10 mouse cellular contexts compared by ENCODE assay signal in genomic region chr11:96349491-96350340, GRCm38 (mm10). TPM values are rescaled to one million over a fixed set of nuclear protein-coding genes. Genes with fewer than 3 reads are reported as not detected.
DNase-seq lines count a peak whose midpoint lies in the region; ATAC-seq and TF ChIP-seq lines count a peak whose summit lies in the region.
"Had no signal": no experiment of that assay in that cellular context is flagged by ENCODE, and none has a peak within 500 bp of the region (broad histone marks: within the 10 kb centered on the region; RNA-seq: fewer than 3 reads in every experiment).

No protein-coding gene starts in this region.

- peak overlapping the region; percentile 48 for H3K27ac ChIP-seq in lung, postnatal 0 days (ENCODE audit: low read length)
- peak overlapping the region; percentile 91 for H3K27ac ChIP-seq in embryonic fibroblast, embryonic 13.5 days (ENCODE audit: insufficient read depth, low read length)
- H3K27ac ChIP-seq in kidney, embryonic 16.5 days (ENCODE audit: low read length) = peak overlapping the region; percentile 99
- peak overlapping the region; percentile 90 for H3K27ac ChIP-seq in stomach, embryonic 16.5 days (ENCODE audit: low read length)
- H3K27ac ChIP-seq: gastrocnemius, adult 2 months had no signal

- H3K9me3 ChIP-seq in lung, postnatal 0 days (ENCODE audit: low read length) = no peaks in the 10 kb centered on the region
- H3K9me3 ChIP-seq in kidney, embryonic 16.5 days (ENCODE audit: low read length) = no peaks in the 10 kb centered on the region
- no peaks in the 10 kb centered on the region for H3K9me3 ChIP-seq in stomach, embryonic 16.5 days (replicated peaks; ENCODE audit: control insufficient read depth, low read length)

- H3K36me3 ChIP-seq in lung, postnatal 0 days (ENCODE audit: insufficient read depth, low read length) = no peaks in the 10 kb centered on the region
- H3K36me3 ChIP-seq in kidney, embryonic 16.5 days (ENCODE audit: insufficient read depth, low read length) = peaks cover 20% of the 10 kb centered on the region
- H3K36me3 ChIP-seq in stomach, embryonic 16.5 days (ENCODE audit: control insufficient read depth, insufficient read depth, low read length) = no peaks in the 10 kb centered on the region

- ATAC-seq in lung, postnatal 0 days = peak; percentile 20
- no peak for ATAC-seq in kidney, embryonic 16.5 days (ENCODE audit: low FRiP score, low TSS enrichment)
- no peak for ATAC-seq in stomach, embryonic 16.5 days (ENCODE audit: insufficient read depth, low FRiP score)

- H3K4me3 ChIP-seq in lung, postnatal 0 days (ENCODE audit: low read depth, low read length) = no peak overlapping the region
- no peak overlapping the region for H3K4me3 ChIP-seq in embryonic fibroblast, embryonic 13.5 days (ENCODE audit: insufficient read depth, low read length)
- H3K4me3 ChIP-seq in kidney, embryonic 16.5 days (ENCODE audit: low read length) = peak overlapping the region; percentile 31
- peak overlapping the region; percentile 15 for H3K4me3 ChIP-seq in stomach, embryonic 16.5 days (replicated peaks; ENCODE audit: low read length)
- H3K4me3 ChIP-seq: gastrocnemius, adult 2 months had no signal

- no peak for DNase-seq in lung, postnatal 0 days (ENCODE audit: low spot score)
- DNase-seq in lung, adult 18-20 months = no peak
- DNase-seq in thymus, postnatal 36 days = no peak
- DNase-seq in frontal cortex, postnatal 14 days (ENCODE audit: low spot score in 2 of 2) = no peak
- DNase-seq: cerebellum, adult 9-10 months; gastrocnemius, adult 2 months; spleen, adult 18-20 months had no signal

- peak; percentile 28; the same call in 1 of the 2 replicates for TF ChIP-seq POLR2A in embryonic fibroblast, embryonic 13.5 days (IDR thresholded peaks at IDR 0.05; ENCODE audit: low read depth, low read length)

- H3K4me2 ChIP-seq in lung, postnatal 0 days (replicated peaks; ENCODE audit: low read depth, low read length) = peak overlapping the region; percentile 25; the same call in 1 of the 2 replicates
- H3K4me2 ChIP-seq in kidney, embryonic 16.5 days (replicated peaks; ENCODE audit: low read depth, low read length) = peak overlapping the region; percentile 50
- H3K4me2 ChIP-seq in stomach, embryonic 16.5 days (ENCODE audit: low read depth, low read length) = peak overlapping the region; percentile 48

- no peak for TF ChIP-seq EP300 in lung, postnatal 0 days (IDR thresholded peaks at IDR 0.05)

- no peak for TF ChIP-seq CTCF in lung, postnatal 0 days (IDR thresholded peaks at IDR 0.05)
- TF ChIP-seq CTCF in embryonic fibroblast, embryonic 13.5 days (IDR thresholded peaks at IDR 0.05; ENCODE audit: borderline replicate concordance, insufficient read depth, low read length) = no peak

- H3K9ac ChIP-seq in lung, postnatal 0 days (replicated peaks; ENCODE audit: low read depth) = no peak overlapping the region
- H3K9ac ChIP-seq in kidney, embryonic 16.5 days (replicated peaks; ENCODE audit: low read length) = peak overlapping the region; percentile 64
- H3K9ac ChIP-seq in stomach, embryonic 16.5 days (ENCODE audit: low read length) = peak overlapping the region; percentile 60

- peaks cover 16% of the 10 kb centered on the region; the same call in 1 of the 2 replicates for H3K27me3 ChIP-seq in lung, postnatal 0 days (replicated peaks; ENCODE audit: insufficient read depth, low read length)
- H3K27me3 ChIP-seq in kidney, embryonic 16.5 days (ENCODE audit: insufficient read depth, low read length) = no peaks in the 10 kb centered on the region
- peaks cover 31% of the 10 kb centered on the region for H3K27me3 ChIP-seq in stomach, embryonic 16.5 days (ENCODE audit: control insufficient read depth, insufficient read depth, low read length)

- WGBS in lung, postnatal 0 days = 26% methylated on average over 13 of the region's 14 CpGs
- WGBS in kidney, embryonic 16.5 days = 3% methylated on average over 14 of the region's 14 CpGs
- WGBS in stomach, embryonic 16.5 days = 20% methylated on average over 14 of the region's 14 CpGs

- H3K4me1 ChIP-seq in lung, postnatal 0 days (ENCODE audit: insufficient read depth, low read depth, low read length) = peaks cover 4% of the 10 kb centered on the region; the same call in 1 of the 2 replicates
- H3K4me1 ChIP-seq in embryonic fibroblast, embryonic 13.5 days (ENCODE audit: control insufficient read depth, insufficient read depth, low read length) = peaks cover 4% of the 10 kb centered on the region; the same call in 1 of the 2 replicates
- H3K4me1 ChIP-seq in kidney, embryonic 16.5 days (ENCODE audit: insufficient read depth, low read length) = peaks cover 64% of the 10 kb centered on the region
- peaks cover 44% of the 10 kb centered on the region for H3K4me1 ChIP-seq in stomach, embryonic 16.5 days (ENCODE audit: control insufficient read depth, insufficient read depth, low read length)

RNA-seq across cellular contexts. Expression of gene Hoxb2, which starts 0.6 kb away (rescaled TPM):
- 16.5 and 16.9 TPM in 2 replicates for polyA plus RNA-seq in lung, postnatal 0 days (2015; fragmentation: Nextera tagmentation; extraction: Ambion mirVana)
- polyA plus RNA-seq in embryonic fibroblast, embryonic 13.5 days (2011; ENCODE audit: insufficient read length, low read depth, missing spikeins) = 6.6 and 11.0 TPM in 2 replicates
- 34.4 and 36.1 TPM in 2 replicates for polyA plus RNA-seq in kidney, embryonic 16.5 days (2015; fragmentation: Nextera tagmentation; extraction: Ambion mirVana)
- polyA plus RNA-seq in stomach, embryonic 16.5 days (2015; fragmentation: Nextera tagmentation; extraction: Ambion mirVana) = 9.1 and 11.5 TPM in 2 replicates

RNA-seq across cellular contexts. Expression of gene Hoxb1, which starts 15.8 kb away (rescaled TPM):
- polyA plus RNA-seq in lung, postnatal 0 days (2015; fragmentation: Nextera tagmentation; extraction: Ambion mirVana) = not detected in 2 replicates
- not detected in 2 replicates for polyA plus RNA-seq in embryonic fibroblast, embryonic 13.5 days (2011; ENCODE audit: insufficient read length, low read depth, missing spikeins)
- polyA plus RNA-seq in kidney, embryonic 16.5 days (2015; fragmentation: Nextera tagmentation; extraction: Ambion mirVana) = 0.08 and 0.12 TPM in 2 replicates
- 0.24 TPM in 1 of 2 replicates, not detected in the other for polyA plus RNA-seq in stomach, embryonic 16.5 days (2015; fragmentation: Nextera tagmentation; extraction: Ambion mirVana)

RNA-seq across cellular contexts. Expression of gene Hoxb3, which starts 26.6 kb away (rescaled TPM):
- 1.5 and 2.2 TPM in 2 replicates for polyA plus RNA-seq in lung, postnatal 0 days (2015; fragmentation: Nextera tagmentation; extraction: Ambion mirVana)
- polyA plus RNA-seq in embryonic fibroblast, embryonic 13.5 days (2011; ENCODE audit: insufficient read length, low read depth, missing spikeins) = 19.1 and 21.9 TPM in 2 replicates
- polyA plus RNA-seq in kidney, embryonic 16.5 days (2015; fragmentation: Nextera tagmentation; extraction: Ambion mirVana) = 3.7 and 4.3 TPM in 2 replicates
- polyA plus RNA-seq in stomach, embryonic 16.5 days (2015; fragmentation: Nextera tagmentation; extraction: Ambion mirVana) = 0.99 and 1.5 TPM in 2 replicates

RNA-seq across cellular contexts. Expression of gene Hoxb4, which starts 31.6 kb away (rescaled TPM):
- 2.6 and 3.0 TPM in 2 replicates for polyA plus RNA-seq in lung, postnatal 0 days (2015; fragmentation: Nextera tagmentation; extraction: Ambion mirVana)
- polyA plus RNA-seq in embryonic fibroblast, embryonic 13.5 days (2011; ENCODE audit: insufficient read length, low read depth, missing spikeins) = 8.3 and 10.4 TPM in 2 replicates
- polyA plus RNA-seq in kidney, embryonic 16.5 days (2015; fragmentation: Nextera tagmentation; extraction: Ambion mirVana) = 4.1 and 6.2 TPM in 2 replicates
- 2.2 and 2.7 TPM in 2 replicates for polyA plus RNA-seq in stomach, embryonic 16.5 days (2015; fragmentation: Nextera tagmentation; extraction: Ambion mirVana)

RNA-seq across cellular contexts. Expression of gene Hoxb5, which starts 46.6 kb away (rescaled TPM):
- polyA plus RNA-seq in lung, postnatal 0 days (2015; fragmentation: Nextera tagmentation; extraction: Ambion mirVana) = 16.8 and 17.3 TPM in 2 replicates
- polyA plus RNA-seq in embryonic fibroblast, embryonic 13.5 days (2011; ENCODE audit: insufficient read length, low read depth, missing spikeins) = 4.1 and 5.9 TPM in 2 replicates
- polyA plus RNA-seq in kidney, embryonic 16.5 days (2015; fragmentation: Nextera tagmentation; extraction: Ambion mirVana) = 19.2 and 24.3 TPM in 2 replicates
- 13.8 TPM in 2 replicates for polyA plus RNA-seq in stomach, embryonic 16.5 days (2015; fragmentation: Nextera tagmentation; extraction: Ambion mirVana)

Comparison
In these comparisons a context has a peak if more than half of its experiments do, and no peak if none do; other contexts are left out.
1. H3K27ac ChIP-seq: peak in every context shown above with its lines; median percentile 99 in kidney, embryonic 16.5 days; 91 in embryonic fibroblast, embryonic 13.5 days; 90 in stomach, embryonic 16.5 days; 48 in lung, postnatal 0 days.
2. H3K4me3 ChIP-seq: peak in kidney, embryonic 16.5 days (single experiment) and stomach, embryonic 16.5 days (single experiment); none in lung, postnatal 0 days (single experiment) and embryonic fibroblast, embryonic 13.5 days (single experiment).
3. Peak in every context shown above with its lines, with median percentiles within 50 percentile points of each other: H3K4me2 ChIP-seq.